Mouse (Mus musculus): ENCODE measurements around the gene Fbxo24. TPM values are rescaled to one million over a fixed set of nuclear protein-coding genes. Genes with fewer than 3 reads are reported as not detected.

Gene Fbxo24
- total RNA-seq, 2 experiments from 2014 or later = 0.32 to 0.44 TPM

Other genes starting within 250 kb of the Fbxo24 start
- gene Zan, start 151.9 kb downstream of the Fbxo24 start, total RNA-seq (2021) = not detected
- 10 to 100 TPM; 13.9 to 15.0 TPM for gene Pop7, start 126.5 kb downstream of the Fbxo24 start, total RNA-seq (2021)
- gene Gigyf1, start 110.5 kb downstream of the Fbxo24 start, total RNA-seq (2021) = 10 to 100 TPM; 31.2 to 32.5 TPM
- not detected for gene Epo, start 95.8 kb downstream of the Fbxo24 start, total RNA-seq (2021)
- 100 to 1,000 TPM; 233 to 247 TPM for gene Gnb2, start 95.5 kb downstream of the Fbxo24 start, total RNA-seq (2021)
- gene Actl6b, start 75.5 kb downstream of the Fbxo24 start, total RNA-seq (2021) = not detected
- not detected for gene Tfr2, start 59.2 kb downstream of the Fbxo24 start, total RNA-seq (2021)
- 10 to 100 TPM in 1 of 2 experiments, 1 to 10 TPM in 1; 9.1 to 14.1 TPM for gene Mospd3, start 27.9 kb downstream of the Fbxo24 start, total RNA-seq (2021)
- 10 to 100 TPM; 43.9 to 47.5 TPM for gene Pcolce, start 15.2 kb downstream of the Fbxo24 start, total RNA-seq (2021)
- 10 to 100 TPM; 17.5 to 19.1 TPM for gene Lrch4, start 119 bp upstream of the Fbxo24 start, total RNA-seq (2021)
- gene Gm20605, start 173 bp upstream of the Fbxo24 start, total RNA-seq (2021) = 1 to 10 TPM; 2.9 to 4.2 TPM
- 1 to 10 TPM; 2.2 to 2.6 TPM for gene Sap25, start 12.3 kb upstream of the Fbxo24 start, total RNA-seq (2021)
- 1 to 10 TPM in 1 of 2 experiments, under 1 TPM in 1; 0.87 to 1.5 TPM for gene Irs3, start 16.7 kb upstream of the Fbxo24 start, total RNA-seq (2021)
- 10 to 100 TPM; 16.9 to 23.0 TPM for gene Agfg2, start 55.7 kb upstream of the Fbxo24 start, total RNA-seq (2021)
- 1 to 10 TPM in 1 of 2 experiments, under 1 TPM in 1; 0.79 to 1.1 TPM for gene Nyap1, start 112.6 kb upstream of the Fbxo24 start, total RNA-seq (2021)
- gene Tsc22d4, start 116.7 kb upstream of the Fbxo24 start, total RNA-seq (2021) = 100 to 1,000 TPM; 240 to 253 TPM
- gene Ppp1r35, start 149.8 kb upstream of the Fbxo24 start, total RNA-seq (2021) = 10 to 100 TPM in 1 of 2 experiments, 1 to 10 TPM in 1; 9.9 to 12.0 TPM
- gene Mepce, start 158.7 kb upstream of the Fbxo24 start, total RNA-seq (2021) = 10 to 100 TPM; 24.2 to 28.7 TPM
- gene Zcwpw1, start 158.8 kb upstream of the Fbxo24 start, total RNA-seq (2021) = under 1 TPM; 0.22 to 0.72 TPM
- 1 to 10 TPM; 1.5 to 1.7 TPM for gene Pilra, start 207.3 kb upstream of the Fbxo24 start, total RNA-seq (2021)
- gene Pilrb1, start 229.1 kb upstream of the Fbxo24 start, total RNA-seq (2021) = 1 to 10 TPM; 1.3 to 2.3 TPM
- under 1 TPM in 1 of 2 experiments, not detected in 1; 0.74 TPM for gene Pilrb2, start 242.8 kb upstream of the Fbxo24 start, total RNA-seq (2021)

Measured in heart, adult 18-20 months (tissue).